Mouse (Mus musculus): ENCODE measurements at regions not wholly inside any gene's neighbourhood (a gene's known extent, or its start where the extent isn't known, plus 50 kb on each side); places are given as distances from the start of the nearest gene placed in this dataset.

DNA sequence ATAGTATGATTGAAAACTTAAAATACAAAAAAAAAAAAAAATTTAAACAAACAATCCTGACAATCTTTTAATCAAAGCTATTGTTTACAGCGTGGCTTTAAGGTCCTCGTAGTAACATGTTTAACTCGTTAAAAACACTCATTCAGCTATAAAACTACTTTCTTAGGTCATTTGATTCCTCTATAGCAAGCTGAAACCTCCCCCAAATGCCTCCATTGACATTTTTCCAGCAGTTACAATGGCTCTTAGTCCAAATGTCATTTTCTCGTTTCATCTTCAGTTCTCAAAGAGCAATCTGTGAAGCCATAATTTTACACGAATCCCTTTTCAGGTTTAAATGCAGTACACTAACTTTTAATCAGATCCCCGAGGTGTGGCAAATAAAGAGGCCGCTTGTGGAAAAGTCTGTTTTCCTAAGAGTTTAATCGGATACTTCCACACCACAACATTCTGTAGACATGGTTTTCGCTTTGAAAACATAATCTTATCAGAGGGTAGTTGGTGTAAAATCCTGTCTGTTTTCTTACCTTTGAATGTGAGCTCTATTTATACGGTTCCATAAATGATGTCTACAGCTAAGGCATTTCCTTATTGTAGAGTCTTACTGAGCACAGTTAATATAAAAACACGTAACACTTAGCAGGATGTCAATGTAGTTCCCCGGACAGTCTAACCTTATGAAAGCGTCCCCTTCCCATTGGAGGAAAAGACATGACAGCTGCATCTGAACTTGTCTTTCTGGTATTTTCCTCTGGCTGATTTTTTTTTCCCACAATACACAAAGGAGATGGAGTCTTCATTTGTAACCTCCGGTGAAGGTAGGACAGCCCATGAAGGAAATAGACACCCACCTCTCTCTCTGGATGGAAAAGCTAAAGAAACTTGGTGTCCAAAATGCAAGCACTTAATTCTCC, 69.6 kb upstream of the BC052040 start:
- DNase-seq (ENCODE audit: low read depth, low spot score) = no peak

DNA sequence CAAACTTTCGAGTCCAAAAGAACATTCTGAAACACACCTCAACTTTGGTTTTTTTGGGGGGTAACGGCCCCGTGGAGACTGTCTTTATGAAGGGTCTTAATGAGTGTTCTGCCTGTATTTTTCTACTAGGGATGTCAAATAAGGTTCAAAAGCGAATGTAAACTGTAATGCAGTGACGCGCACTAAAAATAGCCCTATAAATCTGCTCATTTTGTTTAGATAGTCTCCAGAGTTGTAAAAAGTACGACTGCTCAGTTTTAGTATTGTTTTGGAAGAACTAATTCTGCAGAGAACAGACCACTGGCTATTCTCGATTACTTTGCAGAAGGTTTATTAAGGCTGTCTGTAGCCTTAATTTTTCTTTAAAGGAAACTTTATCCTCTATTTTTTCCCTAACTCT, 68.6 kb upstream of the BC052040 start:
- no peak for DNase-seq (ENCODE audit: low read depth, low spot score)

DNA sequence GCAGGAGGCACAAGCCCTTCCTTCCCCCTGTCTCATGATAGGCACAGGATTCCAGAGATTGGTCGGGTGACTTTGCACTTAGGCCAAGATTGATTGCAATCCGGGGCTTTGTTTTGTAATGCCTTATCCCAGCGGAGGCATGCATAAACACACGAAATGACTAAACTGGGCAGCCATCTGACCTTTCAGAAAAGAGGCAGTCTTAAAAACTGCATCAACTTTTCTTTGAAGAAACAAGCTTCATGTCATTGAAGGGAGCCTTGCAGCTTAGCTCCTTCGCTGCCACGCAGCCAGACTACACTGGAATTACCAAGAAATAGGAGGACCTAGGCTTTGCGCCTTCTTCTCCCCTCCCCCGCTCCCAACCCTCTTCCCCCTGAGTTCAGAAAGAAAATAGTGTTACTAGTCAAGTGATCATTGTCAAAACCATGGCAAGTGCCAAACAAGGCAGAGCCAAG, 67.7 kb upstream of the BC052040 start:
- no peak for DNase-seq (ENCODE audit: low read depth, low spot score)

DNA sequence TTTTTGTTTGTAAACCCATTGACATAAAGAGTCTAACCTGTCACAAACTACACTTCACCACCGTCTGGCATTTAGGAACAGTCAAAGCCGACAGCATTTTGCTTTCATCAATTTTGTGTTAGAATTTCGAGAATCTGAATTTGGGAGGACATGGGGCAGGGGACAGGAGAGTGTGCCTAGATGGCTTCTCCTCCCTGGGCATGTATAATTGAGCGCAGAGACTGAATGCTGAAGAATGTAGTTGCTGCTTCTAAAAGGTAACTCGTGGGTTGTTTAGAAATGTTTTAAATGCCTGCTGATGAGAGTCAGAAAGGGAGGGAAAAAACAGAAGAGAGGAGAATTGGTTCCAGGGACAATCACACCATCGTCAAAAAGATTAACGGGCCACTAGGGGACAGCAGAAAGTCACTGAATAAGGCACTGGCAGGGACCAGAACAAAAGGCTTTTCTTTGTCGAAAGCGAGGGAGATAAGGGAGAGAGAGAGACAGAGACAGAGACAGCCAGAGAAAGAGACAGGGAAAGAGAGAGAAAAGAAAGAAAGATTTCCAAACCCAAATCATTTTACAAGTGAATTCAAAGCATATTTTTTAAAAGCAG, 66.6 kb upstream of the BC052040 start:
- DNase-seq (ENCODE audit: low read depth, low spot score) = no peak

DNA sequence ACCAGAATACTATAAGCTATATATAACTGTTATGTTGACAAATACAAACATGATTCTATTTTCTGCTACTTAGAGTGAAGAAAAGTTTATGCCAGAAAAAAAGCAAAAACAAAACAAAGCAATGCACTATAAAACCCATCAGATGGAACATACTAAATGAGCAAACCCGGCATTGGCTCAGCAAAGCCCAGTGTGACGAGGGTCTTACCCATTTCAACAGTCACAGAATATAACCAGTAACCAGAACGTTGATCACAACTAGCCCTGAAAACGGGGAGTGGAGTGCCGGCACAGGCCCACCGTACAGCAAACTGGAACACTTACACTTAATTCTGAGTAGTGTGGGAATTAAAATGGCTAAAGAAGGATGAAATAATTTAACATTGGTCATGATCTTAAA, 66.0 kb upstream of the BC052040 start:
- DNase-seq (ENCODE audit: low read depth, low spot score) = no peak

DNA sequence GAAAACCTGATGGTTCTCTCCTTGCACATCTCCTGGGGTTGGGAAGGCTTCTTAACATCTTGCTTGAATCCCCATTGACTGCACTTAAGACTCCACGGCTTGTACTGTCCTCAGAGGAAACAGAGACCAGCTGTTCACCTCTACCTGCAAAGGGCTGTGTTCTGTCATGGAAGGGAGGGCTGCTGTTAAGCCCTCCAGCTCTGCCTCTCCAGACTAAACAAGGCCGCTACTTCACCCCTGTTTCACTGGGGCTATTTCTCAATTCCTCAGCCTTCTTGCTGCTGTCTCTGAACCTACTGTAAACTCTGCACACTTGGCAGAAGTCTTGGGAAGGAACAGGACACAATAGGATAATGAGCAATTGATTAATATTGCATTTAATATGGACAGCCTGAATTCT, 64.7 kb upstream of the BC052040 start:
- no peak for DNase-seq (ENCODE audit: low read depth, low spot score)

DNA sequence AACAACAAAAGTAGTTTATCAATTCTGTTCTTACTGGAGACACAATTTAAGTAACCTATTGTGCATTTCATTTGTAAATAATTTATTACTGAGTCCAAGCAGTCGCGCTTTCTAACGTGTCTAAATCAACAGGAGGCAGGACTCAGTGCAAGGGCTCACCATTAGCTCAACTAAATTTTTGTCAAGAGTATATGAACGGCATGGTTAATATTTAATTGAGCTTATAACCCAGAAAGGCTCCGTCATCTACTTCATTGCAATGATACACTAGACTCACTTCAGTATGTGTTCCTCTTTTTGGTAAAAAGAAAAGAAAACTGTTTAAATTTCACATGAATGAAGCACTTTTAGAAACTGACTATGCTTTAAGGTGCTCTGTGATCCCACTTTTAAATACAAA, 61.5 kb upstream of the BC052040 start:
- DNase-seq (ENCODE audit: low read depth, low spot score) = no peak

DNA sequence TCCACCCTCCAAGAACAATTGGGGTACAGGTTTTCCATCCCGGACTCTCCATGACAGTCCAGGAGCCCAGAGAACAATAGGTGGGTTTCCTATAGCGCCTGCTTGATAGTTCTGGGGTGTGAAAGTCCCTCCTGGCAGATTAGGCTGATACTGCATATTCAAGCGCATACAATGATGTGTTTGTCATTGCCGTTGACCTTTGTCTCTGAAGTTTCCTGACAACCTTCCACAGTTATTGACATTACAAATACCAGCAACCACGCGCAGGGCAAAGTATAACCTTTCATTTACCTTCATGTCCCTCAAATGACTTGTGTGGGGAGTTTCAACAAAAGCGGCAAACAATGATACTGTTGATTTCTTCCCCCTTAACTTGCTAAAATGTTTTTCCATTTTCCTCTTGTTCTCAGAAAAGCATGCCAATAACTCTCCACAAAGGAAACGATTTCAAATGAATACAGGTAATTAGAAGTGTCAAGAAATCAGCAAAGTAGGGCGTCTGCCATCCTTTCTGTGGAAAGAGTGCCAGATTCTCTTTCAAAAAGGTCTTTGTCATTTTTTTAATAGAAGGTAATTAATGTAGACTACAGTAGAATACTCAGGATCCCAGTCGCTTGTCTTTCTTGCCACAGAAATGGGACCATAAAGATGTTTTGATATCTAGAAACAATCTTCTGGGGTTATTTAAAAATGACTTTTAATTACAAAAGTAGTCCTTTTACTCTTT, 60.9 kb upstream of the BC052040 start:
- DNase-seq (ENCODE audit: low read depth, low spot score) = no peak

DNA sequence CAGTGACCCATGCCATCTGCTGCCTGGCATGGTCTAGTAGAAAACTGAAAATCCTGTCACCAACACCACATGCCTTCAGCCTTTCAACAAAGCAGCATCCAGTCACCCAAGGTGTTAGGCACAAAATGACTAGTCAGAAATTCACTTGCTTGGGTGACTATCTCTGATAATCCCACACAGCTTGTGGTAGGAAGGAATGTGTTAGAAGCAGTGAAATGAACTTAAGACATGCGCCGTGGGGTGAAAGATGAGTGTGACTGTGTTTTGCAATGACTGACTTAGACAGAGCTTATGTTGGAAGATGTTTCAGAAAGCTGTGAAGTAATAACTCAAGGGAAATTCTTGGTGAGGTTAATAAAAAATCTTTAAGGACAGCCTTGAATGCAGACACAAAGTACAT, 51.6 kb upstream of the BC052040 start:
- DNase-seq (ENCODE audit: low read depth, low spot score) = no peak

Measured in c-Kit-negative CD71-positive TER-119-positive erythroid progenitor cells, embryonic 14.5 days (primary cell).